Mouse (Mus musculus) intestine, embryonic 16.5 days (tissue): ENCODE measurements at regions not wholly inside any gene's neighbourhood (a gene's known extent, or its start where the extent isn't known, plus 50 kb on each side); places are given as distances from the start of the nearest gene placed in this dataset.

Source experiments
- ATAC-seq: fragments of 200-750 bp; cut with Nextera tagmentation; 2 replicates; pipeline ENCODE4 v1.8.0; 2017; ENCODE audit warnings: moderate TSS enrichment, moderate library complexity
- H3K27ac ChIP-seq: fragments of 300-500 bp; sonication (generic); 2 replicates; pipeline ENCODE4 v1.5.1; 2014; ENCODE audit warnings: mild to moderate bottlenecking, low read length
- H3K27me3 ChIP-seq: fragments of 300-500 bp; sonication (generic); replicated peaks from 2 replicates; pipeline ENCODE4 v1.6.1; 2014; ENCODE audit warnings: low read length, control low read depth, mixed read lengths; ENCODE audit not compliant: control insufficient read depth, insufficient read depth
- H3K36me3 ChIP-seq: fragments of 300-500 bp; sonication (generic); 2 replicates; pipeline ENCODE4 v1.6.1; 2014; ENCODE audit warnings: low read length, control low read depth; ENCODE audit not compliant: control insufficient read depth, insufficient read depth
- H3K4me1 ChIP-seq: fragments of 300-500 bp; sonication (generic); 2 replicates; pipeline ENCODE4 v1.6.1; 2014; ENCODE audit warnings: low read length, control low read depth, mixed read lengths; ENCODE audit not compliant: control insufficient read depth, insufficient read depth
- H3K4me2 ChIP-seq: fragments of 300-500 bp; sonication (generic); 2 replicates; pipeline ENCODE4 v1.6.1; 2014; ENCODE audit warnings: low read depth, low read length, control low read depth
- H3K4me3 ChIP-seq: fragments of 300-500 bp; sonication (generic); 2 replicates; pipeline ENCODE4 v1.5.1; 2014; ENCODE audit warnings: mild to moderate bottlenecking, low read length
- H3K9ac ChIP-seq: fragments of 300-500 bp; sonication (generic); 2 replicates; pipeline ENCODE4 v1.6.1; 2014; ENCODE audit warnings: low read depth, low read length
- H3K9me3 ChIP-seq: fragments of 300-500 bp; sonication (generic); 2 replicates; pipeline ENCODE4 v1.6.1; 2016; ENCODE audit warnings: low read length, control low read depth; ENCODE audit not compliant: control insufficient read depth
- WGBS: fragments of 180-500 bp; shearing (Covaris S2); extraction: QIAGEN DNeasy Blood & Tissue Kit; methylation state at CpG from one replicate; pipeline ENCODE4 v1.1.7; 2014; 5-methylcytosine and 5-hydroxymethylcytosine counted together

- Histone ChIP-seq H3K4me2 (no peak overlapping the region), H3K4me1 (no peaks in the 10 kb centered on the region), H3K9ac (no peak overlapping the region), H3K4me3 (no peak overlapping the region), H3K36me3 (no peaks in the 10 kb centered on the region), H3K9me3 (no peaks in the 10 kb centered on the region), H3K27me3 (no peaks in the 10 kb centered on the region), H3K27ac (no peak overlapping the region)
- no peak for ATAC-seq
- 86% methylated on average over 3 of the region's 3 CpGs for WGBS
Measured at GRCm38 (mm10) chr1:186383006-186383405, 265.9 kb upstream of the Lyplal1 start.

GRCm38 (mm10) chr1:186379938-186380847 is 263.1 kb upstream of the Lyplal1 start:
- 78% methylated on average over 10 of the region's 10 CpGs for WGBS
- no peaks in the 10 kb centered on the region for H3K27me3 ChIP-seq
- H3K4me1 ChIP-seq: no peaks in the 10 kb centered on the region
- ATAC-seq: no peak
- H3K4me2 ChIP-seq: no peak overlapping the region
- no peak overlapping the region for H3K27ac ChIP-seq
- H3K9ac ChIP-seq: no peak overlapping the region
- no peaks in the 10 kb centered on the region for H3K9me3 ChIP-seq
- no peak overlapping the region for H3K4me3 ChIP-seq
- no peaks in the 10 kb centered on the region for H3K36me3 ChIP-seq

- 50% methylated on average over 9 of the region's 9 CpGs for WGBS
- Histone ChIP-seq H3K36me3 (no peaks in the 10 kb centered on the region), H3K9ac (no peak overlapping the region), H3K9me3 (no peaks in the 10 kb centered on the region), H3K27ac (no peak overlapping the region), H3K4me1 (no peaks in the 10 kb centered on the region), H3K27me3 (no peaks in the 10 kb centered on the region), H3K4me2 (no peak overlapping the region), H3K4me3 (no peak overlapping the region)
- ATAC-seq: no peak
Measured at GRCm38 (mm10) chr1:186376906-186377623, 260.0 kb upstream of the Lyplal1 start.

- Histone ChIP-seq H3K4me1 (no peaks in the 10 kb centered on the region), H3K27me3 (no peaks in the 10 kb centered on the region), H3K27ac (no peak overlapping the region), H3K4me3 (no peak overlapping the region), H3K9ac (no peak overlapping the region), H3K4me2 (no peak overlapping the region), H3K9me3 (no peaks in the 10 kb centered on the region), H3K36me3 (no peaks in the 10 kb centered on the region)
- ATAC-seq: no peak
- 40% methylated on average over 9 of the region's 9 CpGs for WGBS
Measured at GRCm38 (mm10) chr1:186374009-186374649, 257.0 kb upstream of the Lyplal1 start.

- Histone ChIP-seq H3K4me2 (no peak overlapping the region), H3K9me3 (no peaks in the 10 kb centered on the region), H3K27ac (no peak overlapping the region), H3K9ac (no peak overlapping the region), H3K4me3 (no peak overlapping the region), H3K27me3 (no peaks in the 10 kb centered on the region), H3K4me1 (no peaks in the 10 kb centered on the region), H3K36me3 (no peaks in the 10 kb centered on the region)
- ATAC-seq: no peak
- WGBS: 58% methylated on average over 4 of the region's 4 CpGs
Measured at GRCm38 (mm10) chr1:186373386-186373785, 256.3 kb upstream of the Lyplal1 start.

GRCm38 (mm10) chr1:186372770-186373353 is 255.8 kb upstream of the Lyplal1 start:
- H3K27ac ChIP-seq: no peak overlapping the region
- no peak for ATAC-seq
- no peaks in the 10 kb centered on the region for H3K4me1 ChIP-seq
- H3K9ac ChIP-seq: no peak overlapping the region
- H3K9me3 ChIP-seq: no peaks in the 10 kb centered on the region
- H3K4me2 ChIP-seq: no peak overlapping the region
- 94% methylated on average over 2 of the region's 2 CpGs for WGBS
- H3K4me3 ChIP-seq: no peak overlapping the region
- no peaks in the 10 kb centered on the region for H3K27me3 ChIP-seq
- no peaks in the 10 kb centered on the region for H3K36me3 ChIP-seq

- no peak for ATAC-seq
- H3K36me3 ChIP-seq: no peaks in the 10 kb centered on the region
- H3K9me3 ChIP-seq: no peaks in the 10 kb centered on the region
- H3K4me2 ChIP-seq: no peak overlapping the region
- WGBS: 90% methylated on average over 4 of the region's 4 CpGs
- H3K27ac ChIP-seq: no peak overlapping the region
- no peak overlapping the region for H3K4me3 ChIP-seq
- no peaks in the 10 kb centered on the region for H3K27me3 ChIP-seq
- H3K4me1 ChIP-seq: no peaks in the 10 kb centered on the region
- H3K9ac ChIP-seq: no peak overlapping the region
Measured at GRCm38 (mm10) chr1:186363356-186363755, 246.2 kb upstream of the Lyplal1 start.

- H3K9me3 ChIP-seq: no peaks in the 10 kb centered on the region
- ATAC-seq: no peak
- no peak overlapping the region for H3K27ac ChIP-seq
- H3K9ac ChIP-seq: no peak overlapping the region
- 31% methylated on average over 15 of the region's 15 CpGs for WGBS
- no peaks in the 10 kb centered on the region for H3K36me3 ChIP-seq
- H3K27me3 ChIP-seq: no peaks in the 10 kb centered on the region
- H3K4me2 ChIP-seq: 0 out of 2 replicates have a peak overlapping the region, but pooled peaks have one; percentile 12
- H3K4me3 ChIP-seq: no peak overlapping the region
- no peaks in the 10 kb centered on the region for H3K4me1 ChIP-seq
Measured at GRCm38 (mm10) chr1:186358011-186358670, 241.0 kb upstream of the Lyplal1 start.
